9 mouse cellular contexts compared by ENCODE assay signal in the genomic region with DNA sequence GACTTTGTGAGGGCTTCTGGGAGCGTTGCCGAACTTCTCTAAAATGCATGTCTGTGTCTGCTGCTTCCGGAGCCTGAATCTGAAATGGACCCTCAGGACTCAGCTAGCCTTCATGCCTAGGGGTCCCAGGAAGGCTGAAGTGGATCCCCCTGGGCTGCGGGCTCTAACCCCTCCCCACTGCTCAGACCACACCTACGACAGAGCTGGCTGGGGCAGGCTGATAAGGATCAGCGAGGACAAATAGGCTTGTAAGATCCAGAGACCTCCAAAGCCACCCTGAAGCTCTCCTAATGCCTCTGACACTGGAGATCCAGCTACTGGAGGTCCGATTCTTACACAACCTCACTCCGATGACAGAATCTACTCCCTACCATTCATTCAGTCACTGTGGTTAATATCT. TPM values are rescaled to one million over a fixed set of nuclear protein-coding genes. Genes with fewer than 3 reads are reported as not detected.
A peak's percentile ranks its signal among the peaks of the same experiment; 100 is the strongest.
DNase-seq lines count a peak whose midpoint lies in the region; ATAC-seq and TF ChIP-seq lines count a peak whose summit lies in the region.
"Had no signal": no experiment of that assay in that cellular context is flagged by ENCODE, and none has a peak within 500 bp of the region (broad histone marks: within the 10 kb centered on the region; RNA-seq: fewer than 3 reads in every experiment).

No protein-coding gene starts in this region.

- peak overlapping the region; percentile 39 for H3K27ac ChIP-seq in lung, embryonic 14.5 days (ENCODE audit: low read depth)
- peak overlapping the region; percentile 38; the same call in 1 of the 2 replicates for H3K27ac ChIP-seq in embryonic fibroblast, embryonic 13.5 days (ENCODE audit: insufficient read depth, low read length)
- H3K27ac ChIP-seq in limb, embryonic 12.5 days, result peak overlapping the region; percentile 84
- no peak overlapping the region for H3K27ac ChIP-seq in neural tube, embryonic 14.5 days (ENCODE audit: low read depth, low read length)

- H3K4me1 ChIP-seq in lung, embryonic 14.5 days (ENCODE audit: insufficient read depth), result peaks cover 6% of the 10 kb centered on the region; the same call in 1 of the 2 replicates
- peaks cover 5% of the 10 kb centered on the region; the same call in 1 of the 2 replicates for H3K4me1 ChIP-seq in embryonic fibroblast, embryonic 13.5 days (ENCODE audit: control insufficient read depth, insufficient read depth, low read length)
- H3K4me1 ChIP-seq in limb, embryonic 12.5 days (replicated peaks), result peaks cover 59% of the 10 kb centered on the region
- H3K4me1 ChIP-seq in neural tube, embryonic 14.5 days (ENCODE audit: control insufficient read depth, insufficient read depth, low read length), result 0 out of 2 replicates have a peak, but pooled peaks cover 5% of the 10 kb centered on the region

- H3K4me2 ChIP-seq in lung, embryonic 14.5 days, result peak overlapping the region; percentile 59
- H3K4me2 ChIP-seq in limb, embryonic 12.5 days, result peak overlapping the region; percentile 69
- peak overlapping the region; percentile 57 for H3K4me2 ChIP-seq in neural tube, embryonic 14.5 days (ENCODE audit: low read depth, low read length)

- no peaks in the 10 kb centered on the region for H3K27me3 ChIP-seq in lung, embryonic 14.5 days (ENCODE audit: insufficient read depth, low read length)
- peaks cover 59% of the 10 kb centered on the region for H3K27me3 ChIP-seq in limb, embryonic 12.5 days
- no peaks in the 10 kb centered on the region for H3K27me3 ChIP-seq in neural tube, embryonic 14.5 days (ENCODE audit: control insufficient read depth, insufficient read depth, low read length)

- peaks cover 41% of the 10 kb centered on the region for H3K36me3 ChIP-seq in lung, embryonic 14.5 days (ENCODE audit: insufficient read depth)
- peaks cover 25% of the 10 kb centered on the region for H3K36me3 ChIP-seq in limb, embryonic 12.5 days
- no peaks in the 10 kb centered on the region for H3K36me3 ChIP-seq in neural tube, embryonic 14.5 days (ENCODE audit: control insufficient read depth, insufficient read depth, low read length)

- no peak for TF ChIP-seq CTCF in lung, embryonic 14.5 days (IDR thresholded peaks at IDR 0.05; ENCODE audit: low read depth)
- no peak for TF ChIP-seq CTCF in embryonic fibroblast, embryonic 13.5 days (IDR thresholded peaks at IDR 0.05; ENCODE audit: borderline replicate concordance, insufficient read depth, low read length)

- peak overlapping the region; percentile 29 for H3K4me3 ChIP-seq in lung, embryonic 14.5 days (ENCODE audit: low read depth, low read length)
- peak overlapping the region; percentile 26 for H3K4me3 ChIP-seq in embryonic fibroblast, embryonic 13.5 days (ENCODE audit: insufficient read depth, low read length)
- peak overlapping the region; percentile 37 for H3K4me3 ChIP-seq in limb, embryonic 12.5 days (replicated peaks)
- H3K4me3 ChIP-seq in neural tube, embryonic 14.5 days (ENCODE audit: low read depth, low read length), result peak overlapping the region; percentile 29

- H3K9me3 ChIP-seq in lung, embryonic 14.5 days (ENCODE audit: low read depth, low read length), result no peaks in the 10 kb centered on the region
- H3K9me3 ChIP-seq in limb, embryonic 12.5 days, result no peaks in the 10 kb centered on the region
- H3K9me3 ChIP-seq in neural tube, embryonic 14.5 days (ENCODE audit: control insufficient read depth, low read length), result no peaks in the 10 kb centered on the region

- H3K9ac ChIP-seq in lung, embryonic 14.5 days, result peak overlapping the region; percentile 42; the same call in 1 of the 2 replicates
- H3K9ac ChIP-seq in limb, embryonic 12.5 days (replicated peaks), result peak overlapping the region; percentile 48; the same call in 1 of the 2 replicates
- H3K9ac ChIP-seq in neural tube, embryonic 14.5 days (replicated peaks; ENCODE audit: low read depth, low read length), result peak overlapping the region; percentile 29; the same call in 1 of the 2 replicates

- DNase-seq in lung, embryonic 14.5 days, result no peak
- no peak for DNase-seq in lung, postnatal 36 days
- no peak for DNase-seq in urinary bladder, adult 2 months (ENCODE audit: low spot score)
- no peak for DNase-seq in adrenal gland, postnatal 10 days
- DNase-seq in gastrocnemius, adult 8-10 months (ENCODE audit: low spot score in 2 of 2), result no peak

- TF ChIP-seq POLR2A in embryonic fibroblast, embryonic 13.5 days (IDR thresholded peaks at IDR 0.05; ENCODE audit: low read depth, low read length), result no peak

- 7% methylated on average over 8 of the region's 8 CpGs for WGBS in lung, embryonic 14.5 days
- WGBS in limb, embryonic 12.5 days, result 9% methylated on average over 8 of the region's 8 CpGs
- WGBS in neural tube, embryonic 14.5 days, result 14% methylated on average over 8 of the region's 8 CpGs

- peak; percentile 19; the same call in 1 of the 2 replicates for ATAC-seq in lung, embryonic 14.5 days (ENCODE audit: insufficient read depth)
- no peak for ATAC-seq in limb, embryonic 12.5 days (ENCODE audit: insufficient number of reproducible peaks, insufficient read depth, low FRiP score, low TSS enrichment, low read depth)
- no peak for ATAC-seq in neural tube, embryonic 14.5 days (ENCODE audit: low read depth)

RNA-seq across cellular contexts. Expression of a gene that starts 8.6 kb away (rescaled TPM):
- polyA plus RNA-seq in lung, embryonic 14.5 days (2014; fragmentation: Nextera tagmentation; extraction: Ambion mirVana), result 1.9 TPM in 2 replicates
- polyA plus RNA-seq in embryonic fibroblast, embryonic 13.5 days (2011; ENCODE audit: insufficient read length, low read depth, missing spikeins), result not detected in 2 replicates
- polyA plus RNA-seq in limb, embryonic 12.5 days (2016; fragmentation: Nextera tagmentation; extraction: Ambion mirVana), result 1.6 and 2.6 TPM in 2 replicates
- polyA plus RNA-seq in neural tube, embryonic 14.5 days (2014; fragmentation: Nextera tagmentation; extraction: Ambion mirVana), result 0.50 and 0.66 TPM in 2 replicates
- not detected in 2 replicates for polyA plus RNA-seq in urinary bladder, adult 2 months (2012; rRNA removed)
- total RNA-seq in adrenal gland, postnatal 10 days (2021), result 10 to 100 TPM; 10.6 to 78.0 TPM
- 100 to 1,000 TPM; 644 to 855 (median 660) TPM for total RNA-seq in gastrocnemius, adult 8-10 months (2022)
- polyA plus RNA-seq: activated CD4-positive, CD25-positive, alpha-beta regulatory T cell, adult 4 months had no signal

RNA-seq across cellular contexts. Expression of a gene that starts 13.8 kb away (rescaled TPM):
- 88.6 and 97.8 TPM in 2 replicates for polyA plus RNA-seq in lung, embryonic 14.5 days (2014; fragmentation: Nextera tagmentation; extraction: Ambion mirVana)
- 9.0 and 13.3 TPM in 2 replicates for polyA plus RNA-seq in embryonic fibroblast, embryonic 13.5 days (2011; ENCODE audit: insufficient read length, low read depth, missing spikeins)
- 76.6 and 81.8 TPM in 2 replicates for polyA plus RNA-seq in limb, embryonic 12.5 days (2016; fragmentation: Nextera tagmentation; extraction: Ambion mirVana)
- 5.2 and 11.3 TPM in 2 replicates for polyA plus RNA-seq in neural tube, embryonic 14.5 days (2014; fragmentation: Nextera tagmentation; extraction: Ambion mirVana)
- polyA plus RNA-seq in urinary bladder, adult 2 months (2012; rRNA removed), result 20.4 and 23.0 TPM in 2 replicates
- total RNA-seq in adrenal gland, postnatal 10 days (2021), result 10 to 100 TPM; 13.4 to 13.9 TPM
- total RNA-seq in gastrocnemius, adult 8-10 months (2022), result 1 to 10 TPM in 2 of 4 experiments, under 1 TPM in 2; 0.44 to 1.4 (median 1.0) TPM
- polyA plus RNA-seq: activated CD4-positive, CD25-positive, alpha-beta regulatory T cell, adult 4 months had no signal
